Mouse (Mus musculus) spleen, postnatal 14 days (tissue): ENCODE measurements at regions not wholly inside any gene's neighbourhood (a gene's known extent, or its start where the extent isn't known, plus 50 kb on each side); places are given as distances from the start of the nearest gene placed in this dataset.

Experiments used
- DNase-seq, 2 experiments: peaks; one replicate each; pipeline ENCODE4 v3.0.0; 2021 to 2022; ENCODE audit warnings: low spot score in 2 of 2

- DNase-seq, result no peak
Observed at GRCm38 (mm10) chr1:92284155-92284554, 88.7 kb upstream of the Hdac4 start.

DNA sequence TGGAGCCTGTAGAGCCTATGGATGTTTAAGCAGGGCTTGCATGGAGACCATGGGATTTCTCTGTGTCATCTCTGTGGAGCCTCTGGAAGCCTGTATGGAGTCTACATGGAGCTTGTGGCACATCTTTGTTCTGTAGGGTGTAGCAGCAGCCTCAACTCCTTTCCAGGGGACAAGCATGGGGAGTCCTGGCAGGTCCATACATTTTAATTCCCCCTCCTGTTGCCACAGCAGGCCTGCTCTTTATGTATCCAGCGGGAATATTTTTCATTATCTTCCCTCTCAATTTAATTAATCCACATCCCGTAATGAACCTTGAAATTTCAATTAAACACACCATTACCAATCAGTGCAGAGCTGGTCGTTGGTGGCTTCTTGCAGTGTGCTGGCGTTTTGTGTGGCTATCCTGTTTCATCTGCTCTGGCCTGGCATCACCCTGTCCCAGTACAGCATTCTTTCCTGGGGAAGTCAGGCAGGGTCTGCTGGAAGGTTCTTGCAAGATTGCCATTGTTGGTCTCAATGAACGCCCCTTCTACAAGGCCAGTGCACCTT, 81.8 kb upstream of the Hdac4 start:
- no peak for DNase-seq

DNA sequence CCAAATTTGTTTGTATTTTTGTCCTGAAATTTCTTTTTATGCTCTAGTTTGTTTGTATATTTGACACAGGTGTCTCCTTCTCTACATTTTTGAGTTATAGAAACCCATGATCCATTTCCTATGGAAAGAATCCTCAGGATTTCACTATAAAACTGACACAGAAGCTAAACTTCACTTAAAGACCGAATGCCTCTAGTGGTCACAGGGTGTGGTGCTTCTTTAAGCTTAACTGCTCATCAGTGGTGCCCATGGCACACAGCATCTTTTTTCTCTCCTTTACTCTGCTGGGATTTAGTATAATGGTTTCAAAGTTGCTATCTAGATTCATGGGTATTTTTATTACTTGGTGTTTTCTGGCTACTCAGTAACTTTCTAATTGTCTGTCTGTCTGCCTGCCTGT, 79.9 kb upstream of the Hdac4 start:
- no peak for DNase-seq

- DNase-seq, result no peak
Observed at GRCm38 (mm10) chr1:92273760-92274159, 78.3 kb upstream of the Hdac4 start.

- DNase-seq, result no peak
Observed at GRCm38 (mm10) chr1:92271676-92272291, 76.3 kb upstream of the Hdac4 start.

DNA sequence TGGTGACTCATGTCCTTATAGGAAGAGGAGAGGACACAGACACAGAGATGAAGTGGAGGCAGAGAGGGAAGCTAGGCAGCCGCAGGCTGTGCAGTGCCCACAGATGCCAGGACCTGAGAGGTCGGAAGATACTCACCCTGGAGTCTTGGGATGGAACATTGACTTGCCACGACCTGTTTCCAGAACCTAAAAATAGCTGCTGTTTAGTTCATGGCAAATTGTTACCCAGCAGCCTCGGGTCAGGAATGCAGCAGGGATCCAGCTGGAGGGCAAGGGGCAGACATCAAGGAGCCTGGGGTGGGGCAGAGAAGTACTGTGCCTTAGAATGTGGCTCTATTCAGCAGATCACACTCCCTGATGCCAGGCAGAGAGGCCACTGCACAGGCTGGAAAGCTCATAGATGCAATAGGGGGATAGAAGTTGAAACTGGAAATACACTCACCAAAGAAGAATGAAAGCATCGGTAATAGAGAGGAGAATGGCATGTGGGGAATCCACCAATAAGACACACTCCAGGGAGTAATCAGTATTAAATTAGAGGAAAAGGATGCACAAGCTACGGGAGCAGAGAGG, 75.1 kb upstream of the Hdac4 start:
- DNase-seq, result no peak

DNA sequence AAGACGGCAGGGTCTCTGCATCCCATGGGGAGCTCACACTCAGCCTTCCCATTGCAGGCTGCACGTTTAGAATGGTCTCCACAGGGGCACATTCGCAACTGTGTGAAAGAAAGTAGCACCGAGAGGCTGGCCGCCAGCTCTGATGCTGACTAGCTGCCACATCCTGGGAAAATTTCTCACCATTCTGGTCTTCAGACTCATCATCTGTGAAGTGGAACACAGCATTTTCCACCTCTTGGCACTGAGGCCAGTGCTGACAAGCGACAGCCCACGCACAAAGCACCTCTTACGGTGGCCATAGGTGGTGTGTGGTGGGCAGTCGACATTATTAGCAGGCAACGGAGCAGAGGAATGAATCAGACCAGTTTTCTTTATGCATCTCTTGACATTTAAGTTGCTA, 74.0 kb upstream of the Hdac4 start:
- DNase-seq, result no peak

DNA sequence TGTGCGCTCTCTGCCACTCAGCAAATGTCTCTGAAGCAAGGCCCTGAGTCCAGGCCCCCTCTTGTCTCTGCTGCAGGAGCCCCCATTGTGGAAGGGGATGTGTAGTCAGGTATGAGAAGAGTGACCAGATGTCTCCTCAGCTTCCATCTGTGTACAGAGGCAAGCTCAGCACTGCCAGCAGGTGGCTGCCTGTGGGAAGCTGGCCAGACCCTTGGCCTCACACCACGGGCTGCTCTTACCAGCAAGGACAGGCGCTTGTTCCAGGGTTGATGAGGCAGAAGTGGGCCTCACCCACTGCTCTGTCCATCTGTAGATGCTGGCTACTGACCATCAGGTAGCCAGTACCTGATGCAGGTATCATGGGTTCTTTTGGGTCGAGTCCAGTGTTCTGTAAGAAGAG, 69.4 kb upstream of the Hdac4 start:
- DNase-seq, result no peak

DNA sequence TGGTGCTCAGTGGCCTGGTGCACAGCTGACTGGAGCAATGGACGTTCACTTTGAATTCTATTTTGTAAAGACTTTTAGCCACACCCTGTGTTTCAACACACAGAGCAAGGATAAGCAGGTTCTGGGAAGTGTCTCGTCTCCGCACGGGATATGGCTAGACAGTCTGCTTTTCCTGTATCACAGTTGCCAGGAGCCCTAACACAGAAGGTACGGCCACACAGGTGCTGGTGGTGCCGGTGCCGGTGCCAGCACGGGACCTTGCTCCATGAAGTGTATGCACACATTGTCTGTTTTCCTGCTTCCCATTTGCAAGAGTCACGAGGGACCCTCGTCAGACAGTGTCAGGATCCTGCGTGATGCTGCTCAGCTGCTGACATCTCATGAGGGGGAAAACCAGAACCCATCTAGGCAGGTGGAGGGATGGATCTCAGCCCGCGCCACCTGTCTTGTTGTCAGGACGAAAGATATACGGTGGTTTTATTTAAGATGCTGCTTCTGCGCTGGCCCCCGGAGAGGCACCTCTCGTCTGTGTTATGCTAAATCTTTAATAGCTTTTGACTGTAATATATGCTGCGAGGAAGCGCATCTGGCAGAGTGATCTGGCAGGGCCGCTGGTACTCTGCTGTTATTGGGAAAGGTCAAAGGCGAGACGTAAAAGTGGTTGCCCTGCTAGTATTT, 64.4 kb upstream of the Hdac4 start:
- DNase-seq, result no peak

DNA sequence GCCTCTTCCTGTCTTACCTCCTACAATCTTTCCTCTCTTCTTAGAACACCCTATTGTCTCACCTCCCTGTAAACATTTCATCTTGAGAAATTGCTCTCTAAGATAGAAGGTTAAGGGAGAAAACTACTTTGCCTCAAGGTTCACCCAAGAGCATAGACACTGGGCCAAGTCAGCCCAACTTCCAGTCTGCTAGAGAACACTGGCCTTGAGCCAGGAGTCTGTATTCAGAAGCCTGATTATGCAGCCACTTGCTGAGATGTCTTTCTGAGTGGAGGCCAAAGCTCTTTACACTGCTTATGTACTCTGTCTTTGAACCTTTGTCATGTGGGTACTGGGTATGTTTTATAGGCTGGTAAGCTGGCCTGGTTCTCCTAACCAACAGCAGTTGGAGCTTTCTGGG, 62.5 kb upstream of the Hdac4 start:
- no peak for DNase-seq

DNA sequence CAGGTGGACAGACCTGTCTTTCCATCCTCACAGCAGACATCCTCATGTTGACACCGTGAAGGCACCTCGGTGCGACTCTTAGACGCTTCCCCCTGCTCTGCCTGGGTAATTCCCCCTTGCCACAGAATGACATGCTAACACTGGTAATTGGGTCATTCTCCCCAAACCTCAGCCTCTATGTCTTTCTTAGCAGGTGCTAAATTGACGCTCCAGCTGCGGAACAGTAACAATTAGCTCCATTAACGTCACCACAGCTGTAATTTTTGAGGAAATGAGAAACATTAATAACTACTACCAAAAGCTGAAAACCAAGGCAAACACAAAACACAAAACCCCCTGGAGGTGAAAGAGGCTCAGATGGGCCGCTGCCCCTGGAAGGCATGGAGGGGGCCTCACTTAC, 57.6 kb upstream of the Hdac4 start:
- no peak for DNase-seq

DNA sequence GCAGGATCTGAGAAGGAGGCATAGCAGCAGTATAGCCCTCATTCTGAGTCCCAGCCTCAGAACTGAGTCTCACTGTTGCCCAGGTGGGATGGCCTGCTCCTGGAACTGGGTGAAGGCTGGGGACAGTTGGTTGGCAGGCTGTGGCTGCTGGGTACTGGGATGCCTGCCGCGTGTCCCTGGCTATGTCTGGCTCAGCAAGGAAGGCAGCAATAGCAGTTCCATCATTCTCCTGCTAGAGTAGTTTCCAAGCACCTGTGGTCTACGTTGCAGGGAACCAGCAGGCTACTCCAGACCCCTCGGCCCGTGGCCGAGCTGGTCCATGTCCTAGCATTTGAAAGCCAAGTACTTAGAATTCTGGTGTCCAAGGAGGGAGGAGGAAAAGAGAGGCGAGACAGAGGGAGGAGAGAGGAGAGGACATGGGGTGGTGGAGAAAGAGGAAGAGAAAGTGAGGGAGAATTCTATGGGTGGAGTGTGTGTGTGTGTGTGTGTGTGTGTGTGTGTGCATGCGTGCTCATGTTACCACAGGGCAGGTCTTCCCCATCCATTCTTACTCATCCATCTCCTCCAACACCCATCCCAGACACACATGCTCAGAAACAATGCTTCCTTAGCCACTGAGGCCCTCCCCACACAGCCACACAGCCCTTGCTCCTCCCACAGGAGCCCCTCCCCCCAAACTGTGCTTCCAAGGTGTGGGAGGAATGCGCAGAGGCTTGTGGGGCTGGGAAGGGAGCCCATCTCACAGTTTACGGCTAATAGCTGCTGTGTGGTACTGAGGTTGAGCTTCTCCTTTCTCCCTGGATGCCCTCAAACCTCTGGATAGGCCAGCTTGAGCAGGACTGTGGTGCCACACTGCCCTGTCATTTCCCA, 55.3 kb upstream of the Hdac4 start:
- DNase-seq, result no peak
